Mouse (Mus musculus) splenic B cell, adult 2 months (primary cell): ENCODE measurements around the gene Ntn1.

Experiments used
- DNase-seq: peaks from one replicate; pipeline ENCODE4 v3.0.0-alpha.2; 2011; ENCODE audit warnings: low read depth, low spot score
- H3K27me3 ChIP-seq: 2 replicates; pipeline ENCODE4 v1.6.1; 2012; ENCODE audit warnings: mild to moderate bottlenecking, low read length, moderate library complexity, mixed read lengths; ENCODE audit not compliant: control insufficient read depth, poor library complexity, insufficient read depth, severe bottlenecking
- H3K36me3 ChIP-seq: 2 replicates; pipeline ENCODE4 v1.6.1; 2012; ENCODE audit warnings: mild to moderate bottlenecking, low read length, moderate library complexity, mixed read lengths; ENCODE audit not compliant: control insufficient read depth, poor library complexity, insufficient read depth, severe bottlenecking

Gene Ntn1

DNA sequence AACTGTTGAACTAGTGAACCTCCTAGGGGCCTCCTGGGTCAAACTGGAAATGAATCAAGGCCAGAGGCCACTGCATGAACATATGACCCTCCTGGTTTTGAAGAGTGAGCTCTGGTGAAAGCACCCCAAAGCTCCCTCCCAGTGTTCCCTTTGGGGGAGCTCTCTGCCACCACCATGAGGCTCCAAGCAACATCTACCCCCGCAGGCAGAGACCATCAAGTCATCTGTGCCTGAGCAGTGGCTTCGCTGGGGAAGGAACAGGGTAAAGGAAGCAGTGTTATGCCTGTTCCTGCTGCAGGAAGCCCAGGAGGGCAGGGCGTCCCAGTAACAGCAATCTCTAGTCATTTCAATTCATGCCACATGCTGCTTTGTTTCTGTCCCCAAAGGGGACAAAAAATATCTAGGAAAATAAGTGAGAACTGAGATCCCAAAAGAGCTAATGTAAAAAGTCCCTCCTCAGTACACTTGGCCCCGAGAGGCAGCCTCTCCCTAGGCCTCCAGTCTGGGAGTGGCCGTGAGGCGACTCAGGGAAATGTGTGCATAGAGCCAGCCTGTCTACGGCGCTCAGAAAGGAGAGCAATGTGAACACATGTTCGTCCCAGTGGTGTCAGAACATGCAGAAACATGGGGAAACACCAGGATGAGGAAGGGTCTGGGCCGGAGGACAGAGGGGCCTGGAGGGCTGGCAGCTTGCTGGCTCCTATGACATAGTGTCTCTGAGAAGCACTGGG lies 139.3 kb downstream of the Ntn1 start:
- H3K36me3 ChIP-seq, result no peaks in the 10 kb centered on the region
- no peaks in the 10 kb centered on the region for H3K27me3 ChIP-seq
- no peak for DNase-seq

DNA sequence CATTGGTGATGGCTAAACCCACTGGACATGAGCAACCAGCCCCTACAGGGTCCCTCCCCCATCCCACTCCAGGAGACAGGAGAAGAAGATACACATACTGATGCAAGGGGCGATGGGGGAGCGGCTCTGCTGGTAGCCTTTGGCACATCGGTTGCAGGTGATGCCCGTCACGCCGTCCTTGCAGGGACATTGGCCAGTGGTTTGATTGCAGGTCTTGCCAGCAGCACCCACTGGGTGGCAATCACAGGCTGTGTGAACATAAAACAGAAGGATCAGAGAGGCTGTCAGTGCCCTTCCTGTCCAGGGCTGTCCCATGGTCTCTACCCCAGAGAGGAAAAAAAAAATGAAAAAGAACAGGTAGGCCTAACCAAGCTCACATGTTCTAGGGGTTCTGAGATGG lies 140.2 kb downstream of the Ntn1 start:
- DNase-seq, result no peak
- H3K27me3 ChIP-seq, result no peaks in the 10 kb centered on the region

DNA sequence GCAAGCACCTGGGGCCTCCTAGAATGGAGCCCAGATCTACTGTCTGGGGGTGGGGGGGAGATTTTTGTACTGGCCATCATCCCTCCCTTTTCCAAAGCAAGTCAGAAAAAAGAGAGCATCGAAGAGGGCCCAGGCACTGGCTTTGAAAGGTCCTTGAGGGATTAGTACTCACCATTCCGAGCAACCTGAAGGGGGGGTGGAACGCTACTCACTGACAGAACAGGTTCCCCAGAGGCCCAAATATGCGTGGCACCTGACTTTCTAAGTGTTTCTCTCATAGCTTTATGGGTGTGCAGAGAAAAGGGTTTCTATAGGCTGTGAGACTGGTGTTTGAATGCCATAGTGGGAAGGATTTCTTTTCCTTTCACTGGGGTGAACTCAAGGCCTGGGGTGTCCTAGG lies 142.1 kb downstream of the Ntn1 start:
- Histone ChIP-seq H3K27me3 (no peaks in the 10 kb centered on the region), H3K36me3 (no peaks in the 10 kb centered on the region)
- no peak for DNase-seq

More for the DNA sequence above, 140.2 kb downstream of the Ntn1 start:
- no peaks in the 10 kb centered on the region for H3K36me3 ChIP-seq

DNA sequence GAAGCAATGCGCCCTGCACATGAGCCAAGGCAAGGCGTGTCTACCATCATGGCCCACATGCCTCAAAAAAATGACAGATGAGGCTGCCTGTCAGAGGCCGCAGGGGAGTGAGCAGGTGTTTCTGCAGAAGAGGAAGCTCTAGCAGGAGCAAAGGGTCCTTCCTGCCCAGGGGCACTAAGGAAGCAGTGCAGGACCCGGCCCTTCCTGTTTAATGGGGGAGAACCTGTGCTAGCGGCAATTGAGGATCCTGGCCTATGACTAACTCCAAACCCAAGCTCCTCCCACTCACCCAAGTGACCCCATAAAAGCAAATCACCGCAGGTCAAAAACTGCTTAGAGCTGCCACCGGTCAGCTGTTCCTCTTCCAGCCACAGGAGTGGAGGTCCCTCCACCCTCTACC lies 147.1 kb downstream of the Ntn1 start:
- Histone ChIP-seq H3K27me3 (no peaks in the 10 kb centered on the region), H3K36me3 (no peaks in the 10 kb centered on the region)
- peak; percentile 15 for DNase-seq

DNA sequence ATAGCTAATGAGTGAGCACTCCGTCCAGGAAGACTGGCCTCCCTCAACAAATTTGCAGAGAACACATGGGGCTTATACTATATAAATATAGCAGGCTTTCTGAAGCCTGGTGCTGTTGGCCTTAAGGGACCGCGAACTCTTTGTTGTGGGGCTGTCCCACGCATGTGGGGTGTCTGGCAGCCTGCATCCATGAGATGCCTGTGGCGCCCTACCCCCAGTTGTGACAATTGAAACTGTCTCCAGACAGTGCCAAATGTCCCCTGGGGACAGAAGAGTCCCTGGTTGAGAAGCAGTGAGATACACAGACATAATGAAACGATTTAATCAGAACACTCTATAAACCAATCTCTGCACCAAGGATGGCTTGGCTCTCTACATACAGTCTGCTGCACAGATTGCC lies 150.5 kb downstream of the Ntn1 start:
- Histone ChIP-seq H3K27me3 (no peaks in the 10 kb centered on the region), H3K36me3 (no peaks in the 10 kb centered on the region)
- DNase-seq, result no peak

DNA sequence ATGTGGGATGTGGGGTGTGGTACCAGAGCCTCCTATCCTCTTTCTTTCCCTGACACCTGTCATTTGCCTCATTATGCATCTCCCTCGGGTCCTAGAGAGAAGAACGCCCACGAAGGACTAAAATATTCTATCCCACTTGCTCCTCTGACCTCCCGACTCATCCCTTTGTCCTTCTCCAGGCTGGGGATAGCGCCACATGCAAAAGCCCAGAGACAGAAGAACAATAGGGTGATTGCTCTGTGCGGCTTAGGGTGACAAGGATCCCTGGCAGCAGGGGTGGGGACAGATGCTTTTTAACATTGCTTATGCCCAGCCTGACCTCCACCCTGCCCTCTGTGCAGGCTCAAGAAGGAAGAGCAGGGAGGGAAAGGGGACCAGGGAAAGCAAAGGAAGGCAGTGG lies 152.7 kb downstream of the Ntn1 start:
- Histone ChIP-seq H3K27me3 (no peaks in the 10 kb centered on the region), H3K36me3 (no peaks in the 10 kb centered on the region)
- DNase-seq, result no peak

DNA sequence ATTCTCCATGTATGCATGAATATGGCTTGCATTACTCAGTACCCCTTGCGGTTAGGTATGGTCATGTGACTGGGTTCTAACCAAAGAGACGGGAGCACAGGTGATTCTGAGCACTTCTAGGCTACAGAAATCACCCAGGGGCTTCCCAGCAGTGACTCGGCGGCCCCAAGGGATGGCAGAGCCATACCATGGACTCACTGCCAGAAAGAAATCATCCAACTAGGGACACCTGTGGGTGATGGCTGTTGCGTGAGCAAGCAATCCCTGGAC lies 155.7 kb downstream of the Ntn1 start:
- Histone ChIP-seq H3K27me3 (no peaks in the 10 kb centered on the region), H3K36me3 (no peaks in the 10 kb centered on the region)
- DNase-seq, result no peak

DNA sequence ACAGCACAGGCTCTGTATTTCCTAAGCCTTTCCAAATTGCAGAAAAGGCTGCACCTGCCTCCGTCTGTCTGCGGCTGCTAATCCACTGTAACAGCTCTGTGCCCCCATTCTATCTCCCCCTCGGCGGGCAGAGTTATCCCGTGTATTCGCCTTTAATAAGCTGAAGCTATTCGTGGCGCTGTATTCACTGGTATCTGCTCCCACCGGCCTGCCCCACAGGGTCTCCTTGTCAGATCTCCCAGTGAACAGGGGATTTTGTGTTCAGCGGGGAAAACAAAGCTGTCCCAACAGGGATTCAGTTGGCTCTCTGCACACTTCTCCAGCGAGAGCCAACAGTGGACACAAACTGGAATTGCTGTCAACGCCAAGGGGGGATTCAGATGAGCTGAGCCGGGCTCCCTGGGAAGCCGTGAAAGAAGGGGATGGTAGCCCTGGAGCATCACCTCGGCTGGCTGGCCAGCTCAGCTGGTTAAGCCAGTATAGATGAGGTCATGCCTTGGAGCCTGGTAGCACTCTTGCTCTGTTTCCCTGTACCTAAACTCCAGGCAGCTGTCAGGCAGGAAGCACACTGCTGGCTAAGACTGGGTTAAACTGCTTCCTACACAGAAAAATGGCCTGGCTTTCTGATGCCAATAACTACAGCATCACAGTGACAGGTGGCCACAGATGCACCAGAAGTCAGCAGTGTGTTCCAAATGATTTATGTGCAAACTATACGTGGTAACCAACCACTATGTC lies 156.2 kb downstream of the Ntn1 start:
- H3K36me3 ChIP-seq, result no peaks in the 10 kb centered on the region
- H3K27me3 ChIP-seq, result no peaks in the 10 kb centered on the region
- no peak for DNase-seq

DNA sequence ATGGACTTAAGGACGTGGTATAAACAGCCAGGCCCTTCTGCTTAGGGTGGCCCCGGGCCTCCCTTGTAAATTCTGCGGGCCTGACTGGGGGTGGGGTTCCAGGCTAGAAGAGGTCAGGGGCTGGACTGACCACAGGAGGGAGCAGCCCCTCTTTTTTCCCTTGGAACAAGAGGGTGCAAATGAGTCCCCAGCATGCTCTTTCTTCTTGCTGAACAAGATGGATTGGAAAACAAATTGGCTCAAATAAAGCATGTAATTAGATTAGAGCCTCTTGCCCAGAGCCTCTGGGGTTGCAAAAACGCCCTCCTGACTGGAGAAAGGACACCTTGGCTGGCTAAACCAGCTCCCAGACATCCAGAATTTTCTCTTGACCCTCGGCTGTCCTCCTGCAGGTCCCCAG lies 160.9 kb downstream of the Ntn1 start:
- H3K27me3 ChIP-seq, result no peaks in the 10 kb centered on the region
- no peak for DNase-seq
- no peaks in the 10 kb centered on the region for H3K36me3 ChIP-seq

DNA sequence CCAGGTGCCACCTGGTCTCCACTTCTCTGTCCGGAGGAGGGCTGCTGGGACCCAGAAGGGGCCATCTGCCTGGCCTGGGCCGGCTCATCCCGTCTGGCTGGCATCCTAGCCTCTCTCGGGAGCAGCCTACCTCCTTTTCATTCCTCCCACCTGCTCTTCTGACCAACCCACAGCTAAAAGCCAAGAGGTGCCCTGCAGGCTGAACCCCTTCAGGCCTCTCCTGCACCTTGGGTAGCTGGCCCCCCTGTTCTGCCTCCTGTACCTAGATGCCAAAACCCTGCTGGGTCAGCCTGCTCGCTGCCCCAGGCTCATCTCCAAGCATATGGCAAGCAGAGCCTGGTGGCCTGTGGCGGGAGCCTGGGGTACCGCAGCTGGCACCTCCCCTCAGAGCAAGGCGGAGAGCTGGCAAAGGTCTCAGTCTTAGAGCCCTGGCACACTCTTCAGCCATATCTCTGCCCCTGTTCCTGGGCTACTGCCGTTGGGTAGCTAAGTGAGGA lies 167.1 kb downstream of the Ntn1 start:
- Histone ChIP-seq H3K36me3 (no peaks in the 10 kb centered on the region), H3K27me3 (no peaks in the 10 kb centered on the region)
- no peak for DNase-seq

DNA sequence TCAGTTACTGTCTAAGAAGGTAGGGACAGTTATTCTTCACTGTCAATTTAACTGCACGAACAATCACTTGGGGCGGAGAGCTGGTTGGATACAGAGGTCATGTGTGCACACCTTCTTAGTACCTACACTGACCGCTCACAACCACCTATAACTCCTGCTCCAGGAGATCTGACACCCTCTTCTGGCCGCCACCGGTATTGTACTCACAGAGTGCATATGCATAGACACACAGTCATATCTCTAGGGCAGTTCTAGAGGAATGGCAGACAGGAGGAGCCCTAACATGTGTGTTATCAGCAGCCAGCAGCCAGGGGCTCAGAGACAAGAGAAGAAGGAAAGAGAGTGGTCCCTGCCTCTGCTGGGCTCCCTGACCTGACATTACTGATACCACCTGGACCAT lies 169.1 kb downstream of the Ntn1 start:
- Histone ChIP-seq H3K36me3 (no peaks in the 10 kb centered on the region), H3K27me3 (no peaks in the 10 kb centered on the region)
- DNase-seq, result no peak

DNA sequence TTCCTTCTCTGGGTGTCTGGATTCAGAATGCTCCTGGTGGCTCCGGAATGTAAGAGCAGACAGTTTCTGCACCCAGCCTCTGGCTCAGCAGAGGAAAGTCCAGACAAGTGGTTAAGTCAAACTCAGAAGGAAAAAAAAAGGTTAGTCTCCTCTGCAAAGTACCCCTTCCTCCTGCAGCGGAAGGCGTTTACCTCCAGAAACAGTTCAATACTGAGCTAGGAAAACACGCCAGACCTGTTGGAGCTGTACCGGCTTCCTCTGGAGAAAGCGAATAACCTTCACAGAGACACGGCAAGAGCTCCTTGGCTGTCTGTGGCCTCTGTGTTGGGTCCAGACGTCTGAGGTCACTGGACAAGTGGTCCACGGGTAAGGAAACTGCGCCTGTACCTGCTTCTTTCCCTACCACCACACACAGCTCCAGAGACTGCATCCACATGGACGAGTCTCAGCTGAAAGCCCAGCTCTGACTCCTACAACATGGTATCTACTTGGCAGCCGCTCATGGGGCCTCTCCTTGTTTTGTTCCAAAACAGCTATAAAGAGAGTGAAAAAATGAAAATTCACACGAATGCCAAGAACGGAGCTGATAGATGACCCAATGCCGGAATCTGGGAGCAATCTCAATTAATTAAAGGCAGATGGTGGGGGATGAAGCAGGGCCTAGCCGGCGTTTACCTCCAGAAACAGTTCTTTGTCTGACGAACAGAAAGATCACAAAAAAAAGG lies 171.5 kb downstream of the Ntn1 start:
- no peak for DNase-seq
- Histone ChIP-seq H3K36me3 (no peaks in the 10 kb centered on the region), H3K27me3 (no peaks in the 10 kb centered on the region)

DNA sequence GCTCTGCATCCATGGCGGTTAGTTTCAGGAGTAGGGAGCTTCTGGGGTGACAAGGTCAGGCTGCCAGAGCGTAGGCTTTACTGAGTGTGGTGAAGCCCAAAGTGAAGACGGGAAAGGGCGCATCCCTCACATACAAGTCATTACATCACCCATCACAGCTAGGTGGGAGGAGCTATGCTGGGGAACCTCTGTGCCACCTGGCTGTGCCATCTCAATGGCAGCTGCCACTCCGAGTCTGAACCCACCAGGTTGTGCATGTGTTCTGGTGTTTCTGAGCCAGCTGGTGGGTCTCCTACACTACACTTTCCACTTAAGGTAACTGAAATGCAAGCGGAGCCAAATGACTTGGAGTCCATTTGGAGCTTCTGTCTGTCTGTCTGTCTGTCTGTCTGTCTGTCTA lies 172.8 kb downstream of the Ntn1 start:
- H3K27me3 ChIP-seq, result no peaks in the 10 kb centered on the region
- DNase-seq, result no peak
- no peaks in the 10 kb centered on the region for H3K36me3 ChIP-seq

DNA sequence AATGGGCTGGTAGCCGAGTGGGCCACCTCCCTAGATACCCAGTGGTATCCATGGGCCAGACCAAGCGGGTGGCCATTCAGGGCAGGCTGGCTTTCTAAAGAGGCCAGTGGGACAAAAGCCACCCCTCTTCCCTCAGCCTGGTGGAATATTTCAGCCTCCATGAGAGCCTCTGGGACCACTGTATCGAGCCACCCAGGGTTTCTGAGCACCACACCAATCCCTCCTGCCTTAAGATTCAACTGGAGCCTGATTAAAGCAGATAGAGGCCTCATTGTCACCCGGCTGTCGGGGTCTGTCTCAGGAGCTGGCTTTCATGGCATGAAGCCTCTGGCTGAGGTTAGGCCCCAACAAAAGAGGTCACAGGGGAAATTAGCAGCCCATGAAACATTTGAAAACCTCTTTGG lies 174.0 kb downstream of the Ntn1 start:
- H3K27me3 ChIP-seq, result no peaks in the 10 kb centered on the region
- H3K36me3 ChIP-seq, result no peaks in the 10 kb centered on the region
- no peak for DNase-seq

DNA sequence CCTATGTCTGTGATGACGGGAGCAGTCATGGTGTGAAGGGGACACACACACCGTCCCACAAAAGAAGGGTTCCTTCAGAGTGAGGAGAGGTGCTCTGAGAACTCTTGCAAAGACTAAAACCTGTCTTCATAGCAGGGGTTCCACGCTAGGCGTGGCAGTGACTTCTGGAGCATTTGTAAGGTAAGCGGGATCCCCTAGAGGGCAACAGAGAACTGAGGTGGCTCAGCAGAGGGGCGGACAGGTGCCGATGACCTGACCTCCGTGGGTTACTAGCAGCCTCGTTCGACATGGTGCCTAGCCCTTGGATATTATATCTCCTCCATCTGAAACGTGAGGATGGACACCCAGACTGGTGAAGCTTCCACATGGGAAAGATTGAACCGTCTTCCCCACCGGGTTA lies 177.5 kb downstream of the Ntn1 start:
- H3K36me3 ChIP-seq, result no peaks in the 10 kb centered on the region
- no peaks in the 10 kb centered on the region for H3K27me3 ChIP-seq
- DNase-seq, result no peak
